Mouse (Mus musculus): Measurements from ENCODE around the gene Tcp11. TPM values are rescaled to one million over a fixed set of nuclear protein-coding genes. Genes with fewer than 3 reads are reported as not detected.

Tcp11 gene
- polyA plus RNA-seq, 1 experiment, result not detected

DNA sequence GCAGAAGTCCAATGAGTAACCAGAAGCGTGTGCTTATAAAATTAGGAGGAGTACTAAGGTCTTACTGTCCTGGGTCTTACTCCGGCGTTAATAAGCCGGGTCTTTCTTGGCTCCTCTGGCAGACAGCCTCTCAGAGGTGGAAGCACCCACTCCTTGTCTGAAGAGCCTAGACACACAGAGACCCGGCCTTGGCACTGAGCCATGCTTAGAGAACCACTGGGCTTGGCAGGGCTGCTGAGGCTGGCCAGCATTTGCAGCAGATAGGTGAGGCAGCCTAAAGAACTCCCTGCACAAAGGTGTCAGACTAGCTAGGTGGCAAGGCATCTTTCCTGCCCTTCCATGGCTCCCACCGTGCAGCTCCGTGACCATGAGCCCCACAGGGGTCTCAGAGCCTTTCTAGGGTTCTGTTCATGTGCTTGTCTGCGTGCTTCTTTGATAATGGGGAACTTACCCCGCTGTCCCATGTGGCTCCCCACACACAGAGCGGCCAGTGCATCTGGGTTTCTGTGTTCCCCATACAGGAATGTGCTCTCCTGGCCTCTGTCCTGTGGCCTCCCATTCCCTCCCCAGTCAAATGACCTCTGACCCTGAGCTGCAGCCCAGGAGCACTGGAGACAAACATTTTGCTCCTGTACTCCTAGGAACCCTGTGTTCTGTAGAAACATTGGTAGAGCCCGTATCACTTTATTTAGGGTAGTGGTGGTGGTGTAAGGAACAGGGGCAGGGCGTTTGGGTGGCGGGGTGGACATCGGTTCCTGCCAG is 54.1 kb downstream of the Tcp11 start:
- H3K4me1 ChIP-seq (ENCODE audit: control insufficient read depth, insufficient read depth, low read length), result peaks cover 74% of the 10 kb centered on the region
- TF ChIP-seq CTCF (IDR thresholded peaks at IDR 0.05; ENCODE audit: insufficient read depth, low read depth, low read length) (no peak), POLR2A (IDR thresholded peaks at IDR 0.05; ENCODE audit: insufficient read depth, low read depth, low read length) (no peak)
- 64% methylated on average over 14 of the region's 14 CpGs for WGBS
- no peak overlapping the region for H3K4me3 ChIP-seq (ENCODE audit: insufficient read depth, low read depth, low read length)
- H3K27ac ChIP-seq (ENCODE audit: insufficient read depth, low read depth, low read length), result no peak overlapping the region

DNA sequence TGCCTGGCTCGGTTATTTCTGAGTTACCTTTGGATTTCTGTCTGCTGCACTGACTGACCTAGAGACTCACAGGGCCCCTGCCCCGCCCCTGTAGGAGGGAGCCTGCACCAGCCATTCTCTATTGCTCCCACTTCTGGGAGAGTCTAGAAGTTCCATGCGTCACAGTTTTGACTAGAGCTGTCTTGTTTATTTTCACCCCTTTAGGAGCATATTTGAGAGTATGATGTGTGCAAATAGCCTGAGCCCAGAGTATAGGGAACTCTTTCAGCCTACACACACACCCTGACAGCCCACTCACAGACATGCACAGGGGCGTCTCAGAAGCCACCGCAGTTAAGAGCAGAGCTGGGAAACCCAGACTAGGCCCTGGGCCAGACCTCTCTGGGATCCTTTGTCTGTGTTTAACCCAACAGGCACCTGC is 54.9 kb downstream of the Tcp11 start:
- H3K27ac ChIP-seq (ENCODE audit: insufficient read depth, low read depth, low read length), result no peak overlapping the region
- TF ChIP-seq CTCF (IDR thresholded peaks at IDR 0.05; ENCODE audit: insufficient read depth, low read depth, low read length), result no peak
- no peak for TF ChIP-seq POLR2A (IDR thresholded peaks at IDR 0.05; ENCODE audit: insufficient read depth, low read depth, low read length)
- H3K4me1 ChIP-seq (ENCODE audit: control insufficient read depth, insufficient read depth, low read length), result peaks cover 75% of the 10 kb centered on the region
- H3K4me3 ChIP-seq (ENCODE audit: insufficient read depth, low read depth, low read length), result no peak overlapping the region
- WGBS, result 38% methylated on average over 5 of the region's 5 CpGs

DNA sequence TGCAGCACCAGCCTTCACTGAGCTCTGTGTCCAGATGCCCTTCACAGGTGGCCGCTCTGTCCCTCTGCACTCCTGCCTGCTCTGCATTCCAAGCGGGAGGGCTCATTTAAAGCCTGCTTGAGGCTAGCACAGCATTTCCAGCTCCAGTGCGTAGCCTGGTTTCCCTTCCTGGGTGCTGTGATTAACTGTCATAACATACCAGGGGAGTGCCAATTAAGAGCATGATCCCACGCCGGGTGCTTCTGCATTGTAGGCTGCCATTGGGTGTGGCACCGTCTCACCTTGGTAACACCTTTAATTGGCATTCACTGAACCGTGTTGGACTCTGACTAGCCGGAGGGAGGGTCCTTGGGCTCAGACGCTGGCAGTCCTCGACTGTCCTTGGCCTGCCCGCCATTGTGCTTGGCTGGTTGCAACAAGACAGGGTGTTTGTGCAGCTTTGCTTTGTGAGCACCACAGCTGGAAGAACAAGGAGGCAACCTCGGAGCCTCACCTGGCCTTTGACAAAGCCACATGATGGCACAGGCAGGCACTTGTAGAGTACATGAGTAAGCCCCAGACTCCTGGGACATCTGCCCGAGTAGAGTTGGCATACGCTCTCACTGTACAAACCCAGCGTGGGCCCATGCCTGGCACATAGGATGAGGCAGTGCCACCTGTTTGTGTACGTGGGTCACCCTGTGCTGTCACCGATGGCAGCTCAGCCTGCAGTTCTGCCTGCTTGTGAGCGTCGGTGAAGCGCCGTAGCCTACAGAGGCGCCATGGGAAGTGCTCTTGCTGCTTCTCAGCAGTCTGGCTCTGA is 57.4 kb downstream of the Tcp11 start:
- WGBS, result 66% methylated on average over 22 of the region's 22 CpGs
- Histone ChIP-seq H3K27ac (ENCODE audit: insufficient read depth, low read depth, low read length) (no peak overlapping the region), H3K4me3 (ENCODE audit: insufficient read depth, low read depth, low read length) (no peak overlapping the region), H3K4me1 (ENCODE audit: control insufficient read depth, insufficient read depth, low read length) (peaks cover 78% of the 10 kb centered on the region)
- TF ChIP-seq POLR2A (IDR thresholded peaks at IDR 0.05; ENCODE audit: insufficient read depth, low read depth, low read length), result no peak
- TF ChIP-seq CTCF (IDR thresholded peaks at IDR 0.05; ENCODE audit: insufficient read depth, low read depth, low read length), result no peak

DNA sequence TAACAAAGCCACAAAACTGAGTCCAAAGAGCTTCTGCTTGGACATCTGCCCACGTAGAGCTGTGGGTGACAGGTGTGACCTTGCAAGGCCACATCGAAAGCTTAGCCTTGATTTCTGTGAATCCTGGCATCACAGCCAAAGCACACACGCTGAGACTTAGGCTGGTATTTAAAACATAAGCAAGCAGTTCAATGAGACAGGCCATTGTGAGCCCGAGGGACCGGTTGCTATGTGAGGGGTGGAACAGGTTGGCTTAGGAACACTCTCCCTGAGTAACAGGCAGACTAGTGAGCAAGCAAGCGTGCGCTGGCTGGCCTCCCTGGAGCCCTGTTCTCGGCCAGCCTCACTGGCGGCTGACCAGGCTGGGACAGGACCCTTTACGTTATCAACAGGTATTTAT is 58.5 kb downstream of the Tcp11 start:
- 67% methylated on average over 10 of the region's 10 CpGs for WGBS
- Histone ChIP-seq H3K27ac (ENCODE audit: insufficient read depth, low read depth, low read length) (no peak overlapping the region), H3K4me3 (ENCODE audit: insufficient read depth, low read depth, low read length) (no peak overlapping the region), H3K4me1 (ENCODE audit: control insufficient read depth, insufficient read depth, low read length) (peaks cover 72% of the 10 kb centered on the region)
- TF ChIP-seq CTCF (IDR thresholded peaks at IDR 0.05; ENCODE audit: insufficient read depth, low read depth, low read length), result no peak
- no peak for TF ChIP-seq POLR2A (IDR thresholded peaks at IDR 0.05; ENCODE audit: insufficient read depth, low read depth, low read length)

DNA sequence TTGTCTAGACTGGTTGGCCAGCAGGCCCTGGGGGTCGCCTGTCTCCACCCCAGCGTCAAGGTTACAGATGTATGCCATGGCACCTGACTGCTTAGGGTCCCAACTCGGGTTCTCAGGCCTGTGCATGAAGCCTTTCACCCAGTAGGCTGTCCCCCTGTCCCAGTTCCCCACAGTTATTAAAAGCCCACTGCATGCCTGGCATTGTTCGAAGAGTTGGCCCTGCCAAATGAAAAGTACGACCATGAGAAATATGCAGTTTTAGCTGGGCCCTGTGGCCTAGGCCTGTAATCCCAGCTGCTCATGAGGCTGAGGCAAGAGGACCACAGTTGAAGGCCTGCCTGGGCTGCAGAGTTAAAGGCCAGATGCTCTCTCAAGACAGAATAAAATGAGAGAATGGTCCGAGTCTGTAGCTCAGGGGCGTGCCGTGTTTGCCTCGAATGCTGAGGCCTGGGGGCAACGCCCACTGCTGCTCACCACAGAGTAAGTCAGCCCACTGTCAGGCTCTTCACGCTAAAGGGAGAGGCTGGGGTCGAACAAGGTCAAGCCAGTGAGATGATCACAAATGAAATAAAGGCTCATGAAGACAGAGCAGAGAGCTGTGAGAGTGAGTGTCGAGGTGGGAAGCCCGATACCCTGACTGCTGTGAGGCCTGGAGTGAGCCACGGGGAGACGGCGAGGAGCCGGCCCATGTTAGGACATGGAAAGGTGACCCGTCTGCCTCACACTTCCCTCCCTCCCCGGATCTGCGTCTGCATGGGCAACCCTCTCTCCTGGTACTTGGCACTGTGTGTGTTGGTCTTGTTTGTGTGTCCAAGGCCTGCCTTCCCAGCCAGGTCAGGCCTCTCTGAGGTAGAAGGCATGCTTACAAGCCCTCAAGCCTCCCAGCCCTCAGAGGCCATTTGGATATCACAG is 60.4 kb downstream of the Tcp11 start:
- TF ChIP-seq POLR2A (IDR thresholded peaks at IDR 0.05; ENCODE audit: insufficient read depth, low read depth, low read length) (no peak), CTCF (IDR thresholded peaks at IDR 0.05; ENCODE audit: insufficient read depth, low read depth, low read length) (no peak)
- 78% methylated on average over 21 of the region's 21 CpGs for WGBS
- Histone ChIP-seq H3K27ac (ENCODE audit: insufficient read depth, low read depth, low read length) (no peak overlapping the region), H3K4me1 (ENCODE audit: control insufficient read depth, insufficient read depth, low read length) (peaks cover 58% of the 10 kb centered on the region), H3K4me3 (ENCODE audit: insufficient read depth, low read depth, low read length) (no peak overlapping the region)

DNA sequence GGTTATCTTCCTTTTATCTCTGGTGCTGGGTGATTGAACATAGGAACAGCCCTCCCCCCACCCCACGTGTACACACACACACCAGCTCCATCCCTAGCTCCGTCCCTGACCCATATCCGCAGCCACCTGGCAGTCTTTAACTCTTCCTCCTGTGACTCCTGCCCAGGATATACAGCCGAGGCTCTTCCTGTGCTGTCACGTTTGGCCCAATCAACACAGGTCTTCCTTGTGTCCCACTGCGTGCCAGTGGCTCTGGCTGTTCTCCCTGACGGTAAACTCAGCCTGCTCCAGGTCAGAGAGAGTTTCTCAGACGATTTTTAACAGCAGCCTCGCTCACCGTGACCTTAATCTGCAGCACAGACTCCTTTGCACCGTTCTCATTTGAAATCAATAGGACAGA is 61.7 kb downstream of the Tcp11 start:
- WGBS, result 68% methylated on average over 11 of the region's 11 CpGs
- H3K4me1 ChIP-seq (ENCODE audit: control insufficient read depth, insufficient read depth, low read length), result peaks cover 53% of the 10 kb centered on the region
- TF ChIP-seq POLR2A (IDR thresholded peaks at IDR 0.05; ENCODE audit: insufficient read depth, low read depth, low read length) (no peak), CTCF (IDR thresholded peaks at IDR 0.05; ENCODE audit: insufficient read depth, low read depth, low read length) (no peak)
- H3K27ac ChIP-seq (ENCODE audit: insufficient read depth, low read depth, low read length), result no peak overlapping the region
- no peak overlapping the region for H3K4me3 ChIP-seq (ENCODE audit: insufficient read depth, low read depth, low read length)

DNA sequence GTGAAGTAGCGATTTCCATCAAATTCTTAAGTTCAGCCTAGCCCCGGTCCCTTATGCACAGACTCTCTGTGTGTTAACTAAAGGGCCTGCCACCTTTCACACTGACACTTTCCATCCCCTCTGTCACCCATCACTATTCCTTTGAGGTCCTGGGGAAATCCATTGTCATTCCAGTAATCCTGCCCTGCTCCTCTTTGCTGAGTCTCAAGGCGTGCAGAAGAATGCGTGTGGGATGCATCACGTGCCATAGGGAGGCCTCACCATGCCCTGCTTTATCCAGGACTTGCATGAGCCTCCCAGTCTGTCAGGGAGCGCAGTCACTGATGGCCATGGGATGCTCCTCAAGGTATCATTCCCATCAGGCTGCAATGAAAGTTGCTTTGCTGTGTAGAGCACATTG is 62.1 kb downstream of the Tcp11 start:
- Histone ChIP-seq H3K27ac (ENCODE audit: insufficient read depth, low read depth, low read length) (no peak overlapping the region), H3K4me3 (ENCODE audit: insufficient read depth, low read depth, low read length) (no peak overlapping the region), H3K4me1 (ENCODE audit: control insufficient read depth, insufficient read depth, low read length) (peaks cover 53% of the 10 kb centered on the region)
- whole genome bisulfite sequencing, result 76% methylated on average over 6 of the region's 6 CpGs
- no peak for TF ChIP-seq CTCF (IDR thresholded peaks at IDR 0.05; ENCODE audit: insufficient read depth, low read depth, low read length)
- no peak for TF ChIP-seq POLR2A (IDR thresholded peaks at IDR 0.05; ENCODE audit: insufficient read depth, low read depth, low read length)

Other genes starting within 250 kb of the Tcp11 start
- not detected in 2 replicates for gene Snrpc, start 242.5 kb downstream of the Tcp11 start, polyA plus RNA-seq (2012; ENCODE audit: insufficient read depth, insufficient read length, low replicate concordance, missing spikeins)
- gene Uhrf1bp1, start 224.2 kb downstream of the Tcp11 start, polyA plus RNA-seq (2012; ENCODE audit: insufficient read depth, insufficient read length, low replicate concordance, missing spikeins), result not detected in 2 replicates
- not detected in 2 replicates for gene Anks1, start 171.3 kb downstream of the Tcp11 start, polyA plus RNA-seq (2012; ENCODE audit: insufficient read depth, insufficient read length, low replicate concordance, missing spikeins)
- gene Taf11, start 170.8 kb downstream of the Tcp11 start, polyA plus RNA-seq (2012; ENCODE audit: insufficient read depth, insufficient read length, low replicate concordance, missing spikeins), result not detected in 2 replicates
- gene Scube3, start 61.5 kb upstream of the Tcp11 start, polyA plus RNA-seq (2012; ENCODE audit: insufficient read depth, insufficient read length, low replicate concordance, missing spikeins), result not detected in 2 replicates
- not detected in 2 replicates for gene Zfp523, start 96.5 kb upstream of the Tcp11 start, polyA plus RNA-seq (2012; ENCODE audit: insufficient read depth, insufficient read length, low replicate concordance, missing spikeins)
- not detected in 2 replicates for gene Def6, start 127.1 kb upstream of the Tcp11 start, polyA plus RNA-seq (2012; ENCODE audit: insufficient read depth, insufficient read length, low replicate concordance, missing spikeins)
- gene Ppard, start 152.1 kb upstream of the Tcp11 start, polyA plus RNA-seq (2012; ENCODE audit: insufficient read depth, insufficient read length, low replicate concordance, missing spikeins), result not detected in 2 replicates
- gene Fance, start 232.9 kb upstream of the Tcp11 start, polyA plus RNA-seq (2012; ENCODE audit: insufficient read depth, insufficient read length, low replicate concordance, missing spikeins), result not detected in 2 replicates
- gene Rpl10a, start 247.8 kb upstream of the Tcp11 start, polyA plus RNA-seq (2012; ENCODE audit: insufficient read depth, insufficient read length, low replicate concordance, missing spikeins), result 1,471 TPM in 1 of 2 replicates, not detected in the other

All from olfactory bulb, adult 2 months (tissue).